Mouse (Mus musculus) lung, postnatal 4 days (tissue): ENCODE measurements at regions not wholly inside any gene's neighbourhood (a gene's known extent, or its start where the extent isn't known, plus 50 kb on each side); places are given as distances from the start of the nearest gene placed in this dataset.

Experiments used
- DNase-seq, 2 experiments: peaks; one replicate each; pipeline ENCODE4 v3.0.0; 2021

DNA sequence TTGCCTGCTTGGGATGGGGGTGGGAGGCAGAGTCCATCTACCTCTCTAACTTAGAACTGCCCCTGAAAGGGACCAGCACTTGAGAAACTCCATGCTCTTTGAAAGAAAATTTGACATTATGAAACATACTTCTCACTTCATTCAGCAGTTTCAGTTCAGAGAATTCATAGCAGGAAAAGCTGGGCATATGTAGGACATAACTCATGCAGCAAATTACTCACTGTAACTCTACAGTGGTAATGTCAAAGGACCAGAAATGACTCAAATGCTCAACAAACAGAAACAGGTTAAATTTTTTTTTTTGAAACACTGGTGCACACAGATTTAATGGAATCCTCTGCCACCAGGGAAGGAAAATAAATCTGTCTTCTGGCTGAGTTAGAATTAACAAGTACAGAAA, 56.5 kb upstream of the Arnt2 start:
- no peak for DNase-seq

DNA sequence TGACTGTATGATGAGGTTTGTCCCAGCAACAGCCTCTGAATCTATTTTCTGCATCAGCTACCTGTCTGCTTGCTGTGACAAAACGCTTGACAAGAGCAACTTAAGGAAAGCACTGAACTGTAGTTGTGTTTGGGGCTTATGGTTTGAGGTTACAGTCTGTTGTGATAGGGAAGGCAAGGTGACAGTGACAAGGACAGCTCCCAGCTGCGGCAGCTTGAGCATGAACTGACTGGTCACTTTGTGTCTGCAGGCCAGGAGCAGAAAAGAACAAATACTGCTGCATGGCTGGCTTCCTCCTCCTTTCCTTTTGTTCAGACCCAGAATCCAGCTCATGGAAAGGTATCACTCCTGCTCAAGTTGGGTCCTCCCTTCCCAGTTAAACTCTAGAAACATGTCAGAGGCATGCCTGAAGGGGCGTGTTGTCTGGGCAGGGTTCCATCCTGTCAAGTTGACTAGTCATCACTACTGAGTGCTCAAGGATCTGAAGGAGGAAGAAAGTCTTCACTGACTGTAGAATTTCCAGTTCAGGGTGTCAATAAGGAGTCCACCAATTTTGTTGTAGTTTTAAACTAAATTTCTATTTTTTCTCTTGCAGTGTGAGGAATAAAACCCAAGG, 55.7 kb upstream of the Arnt2 start:
- DNase-seq = peak in 1 of 2 experiments; percentile 50
